Mouse (Mus musculus) adrenal gland, adult 8-10 months (tissue): ENCODE results near the gene Svs2. TPM values are rescaled to one million over a fixed set of nuclear protein-coding genes. Genes with fewer than 3 reads are reported as not detected.
"Not testable (repeated sequence)": the region's sequence is repeated elsewhere in the genome, so short reads cannot be mapped to it uniquely, and the experiment has no call there.

Experiments used
- DNase-seq: peaks from one replicate; pipeline ENCODE4 v3.0.0; 2022
- total RNA-seq, 4 experiments: library from RNA; stranded (reverse); gene quantifications; 2 replicates each; pipeline ENCODE4 v1.2.4; 2022

Svs2 gene
- not detected for total RNA-seq

GRCm38 (mm10) chr2:164238366-164238765 lies at the start of gene Svs2:
Gene Svs2, minus strand, starts transcription at chr2:164238466.
- DNase-seq: no peak

GRCm38 (mm10) chr2:164278359-164278758 lies 40.1 kb upstream of the Svs2 start, which contains the start of gene Svs4:
Gene Svs4, minus strand, starts transcription at chr2:164278459.
- no peak for DNase-seq

GRCm38 (mm10) chr2:164256540-164256939 lies 18.3 kb upstream of the Svs2 start, which contains the start of gene Svs3b:
Gene Svs3b, minus strand, starts transcription at chr2:164256640.
- DNase-seq: not testable (repeated sequence)

DNA sequence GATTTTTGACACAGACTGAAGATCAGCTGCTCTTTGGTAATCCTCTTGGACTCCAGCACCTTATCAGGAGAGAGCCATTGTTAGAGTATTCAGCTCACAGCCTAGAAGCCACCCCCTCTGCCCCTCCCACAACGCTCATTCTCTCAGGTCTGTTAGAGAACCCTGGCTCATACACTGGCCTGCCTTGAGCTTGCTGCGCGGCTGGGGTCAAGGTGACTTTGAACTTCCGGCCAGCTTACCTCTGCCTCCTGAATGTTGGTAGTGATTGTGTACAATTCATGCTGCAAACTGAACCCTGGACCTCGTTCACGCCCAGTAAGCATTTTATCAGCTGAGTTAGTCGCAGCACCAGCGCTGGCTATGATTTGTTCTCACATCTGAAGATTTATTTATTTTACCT lies 5.6 kb downstream of the Svs2 start:
- DNase-seq: no peak

DNA sequence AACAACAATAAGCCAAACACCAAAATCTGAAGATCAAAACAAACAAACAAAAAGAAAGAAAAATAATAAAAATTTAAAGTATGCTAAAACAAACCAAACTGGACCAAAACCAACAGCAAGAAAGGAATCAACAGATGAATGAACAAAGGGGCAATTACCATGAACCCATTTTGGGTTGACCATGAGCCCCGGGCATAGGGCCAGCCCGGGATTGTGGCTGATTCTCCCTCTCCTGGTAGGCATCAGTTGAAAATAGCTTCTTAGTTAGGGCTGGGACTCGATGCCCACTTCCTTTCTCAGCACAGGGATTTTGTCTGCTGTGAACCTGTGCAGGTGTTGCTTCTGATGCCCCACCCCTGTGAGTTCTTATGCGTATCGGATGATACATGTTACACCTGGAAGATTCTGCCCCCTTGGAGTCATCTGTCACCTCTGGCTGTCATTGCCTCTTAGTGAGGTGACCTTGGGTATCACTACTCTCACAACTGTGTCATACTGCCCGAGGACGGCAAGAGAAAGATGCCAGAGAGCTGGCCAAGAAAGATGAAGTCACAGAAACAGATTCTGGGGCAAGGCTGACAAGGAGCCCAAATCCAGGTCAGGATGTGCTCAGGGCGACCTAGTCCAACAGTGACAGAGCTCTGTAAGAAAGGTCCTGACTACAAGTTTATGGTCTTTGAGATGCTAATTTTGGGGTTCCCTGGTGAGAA lies 9.8 kb downstream of the Svs2 start:
- peak; percentile 48 for DNase-seq

DNA sequence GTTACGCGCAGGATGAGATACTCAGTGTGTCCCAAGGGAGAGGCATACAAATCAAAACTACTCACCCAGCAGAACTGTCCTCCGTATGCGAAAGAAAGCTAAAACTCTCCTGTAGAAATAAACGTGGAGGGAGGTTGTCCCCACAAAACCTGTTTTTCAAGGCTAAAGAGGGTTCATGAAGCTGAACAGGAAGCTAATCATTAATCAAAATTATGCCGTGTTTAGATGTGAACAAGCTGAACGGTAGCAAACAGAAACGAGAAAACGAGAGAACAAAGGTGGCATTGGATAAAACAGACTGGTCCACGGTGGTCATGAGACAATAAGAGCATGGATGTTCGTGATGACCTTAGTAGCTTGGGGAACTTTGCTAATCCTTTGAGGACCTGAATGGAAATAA lies 16.7 kb downstream of the Svs2 start, which contains the start of gene Wfdc15b:
Gene Wfdc15b, minus strand, starts transcription at position 139 of the 400 bp plus-strand sequence.
- DNase-seq: no peak

- no peak for DNase-seq
Observed at GRCm38 (mm10) chr2:164219295-164219694, 19.0 kb downstream of the Svs2 start.

DNA sequence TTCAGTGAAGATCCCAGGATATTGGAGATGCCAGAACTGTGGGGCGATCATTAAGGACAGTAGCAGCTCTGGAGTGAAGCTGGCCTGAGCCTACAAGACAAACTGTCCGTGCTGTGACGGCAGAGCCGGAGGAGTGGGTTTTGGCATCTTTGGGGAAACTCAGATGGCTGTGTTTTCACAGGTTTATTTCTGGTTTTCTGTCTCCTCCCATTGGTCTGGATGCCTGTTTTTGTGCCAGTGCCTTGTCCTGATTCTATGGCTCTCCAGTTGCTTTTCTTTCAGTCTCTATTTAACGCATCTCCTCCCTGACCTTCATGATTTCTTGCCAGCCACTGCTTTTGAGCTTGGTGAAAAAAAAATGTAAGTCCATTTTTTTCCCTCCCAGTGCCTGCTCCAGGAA lies 25.6 kb downstream of the Svs2 start:
- no peak for DNase-seq

DNA sequence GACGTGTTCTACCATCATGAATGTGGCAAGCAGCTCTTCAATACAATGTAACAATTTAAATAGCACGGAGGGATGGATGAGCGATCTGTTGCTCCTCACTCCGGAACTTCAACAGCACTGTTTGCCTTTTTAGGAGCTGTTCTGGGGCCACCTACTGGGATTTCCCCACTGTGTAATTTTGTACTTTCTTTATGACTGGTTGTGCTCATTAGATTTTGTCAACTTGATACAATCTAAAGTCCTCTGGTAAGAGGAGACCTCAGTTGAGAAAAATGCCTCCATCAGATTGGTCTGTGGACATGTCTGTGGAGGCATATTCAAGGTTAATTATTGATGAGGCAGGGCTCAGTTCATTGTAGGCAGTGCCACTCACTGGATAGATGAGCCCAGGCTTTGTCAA lies 27.4 kb downstream of the Svs2 start:
- DNase-seq: no peak

DNA sequence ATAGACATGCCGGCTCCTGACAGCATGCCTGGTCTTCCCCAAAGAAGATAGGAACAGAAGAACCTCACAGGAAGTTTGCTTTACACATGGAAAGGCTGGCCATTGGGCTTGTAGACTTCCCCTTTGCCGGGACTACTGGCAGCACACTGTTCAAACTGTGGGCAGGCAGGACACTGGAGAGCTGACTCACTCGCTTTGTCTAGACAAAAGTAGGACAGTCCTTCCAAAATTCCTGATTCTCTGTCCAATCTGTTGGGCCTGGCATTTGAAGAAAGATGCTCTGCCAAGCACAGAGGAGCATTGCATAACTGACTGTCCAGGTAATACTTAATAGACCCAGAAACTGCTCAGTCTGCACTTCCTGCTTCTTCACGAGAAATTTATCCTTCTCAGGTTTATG lies 31.6 kb downstream of the Svs2 start:
- DNase-seq: no peak

- DNase-seq: not testable (repeated sequence)
Observed at GRCm38 (mm10) chr2:164206011-164206410, 32.3 kb downstream of the Svs2 start.

DNA sequence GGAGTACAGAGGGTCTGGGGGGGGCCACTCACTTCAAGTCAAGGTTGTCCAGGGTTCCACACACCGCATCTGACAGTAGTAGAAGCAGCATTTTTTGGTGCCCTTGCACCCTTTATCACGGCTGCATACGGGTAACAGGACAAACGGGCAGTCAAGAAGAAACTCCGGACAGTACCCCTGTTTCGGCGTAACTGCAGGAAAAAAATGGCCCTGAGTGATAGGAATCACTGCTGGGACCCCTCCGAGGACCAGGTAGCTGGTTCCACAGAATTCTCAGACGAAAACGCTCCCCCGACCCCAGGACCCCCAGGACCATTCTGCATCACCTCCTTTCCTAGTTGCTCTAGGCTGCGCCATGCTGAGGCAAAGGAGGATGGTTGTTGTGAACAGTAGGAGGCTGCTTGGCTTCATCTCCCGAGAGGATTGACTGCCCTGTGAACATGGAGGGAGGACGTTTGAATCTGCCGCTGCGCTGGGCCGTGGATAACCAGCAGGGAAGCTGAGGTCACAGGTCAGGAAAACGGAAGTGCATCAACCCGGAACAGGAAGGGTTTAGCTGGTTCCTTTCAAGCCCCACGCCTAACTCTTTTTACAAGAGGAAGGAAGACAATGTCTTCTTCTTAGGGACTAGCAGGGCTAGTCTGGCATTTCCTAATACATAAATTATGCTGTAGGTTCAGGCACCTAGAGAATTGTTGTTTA lies 38.5 kb downstream of the Svs2 start, which contains the start of gene Wfdc15a:
Gene Wfdc15a, minus strand, starts transcription at position 505 of the 702 bp plus-strand sequence.
- DNase-seq: no peak

DNA sequence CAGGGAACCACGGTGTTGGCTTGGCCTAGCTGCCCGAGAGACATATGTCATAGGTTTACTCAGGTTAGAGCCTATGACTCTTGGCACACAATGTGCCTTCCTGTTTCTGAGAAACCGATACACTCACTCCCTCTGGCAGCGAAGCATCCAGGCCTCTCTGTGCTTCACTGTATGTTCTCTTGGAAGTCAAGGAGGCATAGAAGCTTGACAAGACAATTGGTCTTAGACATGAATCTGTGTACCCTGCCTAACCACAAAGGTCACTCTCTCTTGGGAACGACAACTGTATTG lies 41.6 kb downstream of the Svs2 start:
- no peak for DNase-seq

- DNase-seq: peak; percentile 26
Observed at GRCm38 (mm10) chr2:164195971-164196699, 42.1 kb downstream of the Svs2 start.

DNA sequence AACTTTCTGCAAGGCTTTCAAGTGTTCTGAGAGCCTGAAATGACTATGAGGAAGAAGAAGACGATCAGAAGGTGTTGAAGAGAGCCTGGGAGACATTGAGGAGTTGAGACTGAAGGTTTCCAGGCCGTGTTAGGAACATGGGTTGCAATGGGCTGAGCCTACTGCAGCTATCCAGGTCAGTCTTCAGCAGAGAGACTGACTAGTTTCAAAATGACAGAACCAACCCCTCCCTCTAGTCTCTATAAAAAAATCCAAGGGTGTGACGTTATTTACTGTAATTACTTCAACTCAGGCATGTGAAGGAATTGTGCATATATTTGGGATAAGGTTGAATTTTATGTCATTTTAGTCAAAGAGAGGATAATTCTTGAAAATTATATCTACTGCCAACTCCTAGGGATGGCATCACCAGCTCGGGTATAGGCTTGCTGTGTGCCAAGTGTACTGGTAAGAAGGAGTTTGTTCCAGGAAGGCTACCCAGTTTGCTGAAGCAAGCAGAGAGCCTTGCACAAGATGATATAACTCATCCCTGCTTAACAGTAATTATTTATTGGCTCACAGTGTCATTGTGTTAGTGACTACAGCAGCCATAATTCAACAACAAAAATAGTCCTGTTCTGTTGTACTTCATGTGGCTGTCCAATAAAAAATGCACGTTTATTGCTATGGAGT lies 43.2 kb downstream of the Svs2 start:
- DNase-seq: peak; percentile 55

- no peak for DNase-seq
Observed at GRCm38 (mm10) chr2:164192279-164192678, 46.0 kb downstream of the Svs2 start.

GRCm38 (mm10) chr2:164190576-164190975 lies 47.7 kb downstream of the Svs2 start, which contains the start of gene Wfdc12:
Gene Wfdc12, minus strand, starts transcription at chr2:164190608.
- DNase-seq: no peak

DNA sequence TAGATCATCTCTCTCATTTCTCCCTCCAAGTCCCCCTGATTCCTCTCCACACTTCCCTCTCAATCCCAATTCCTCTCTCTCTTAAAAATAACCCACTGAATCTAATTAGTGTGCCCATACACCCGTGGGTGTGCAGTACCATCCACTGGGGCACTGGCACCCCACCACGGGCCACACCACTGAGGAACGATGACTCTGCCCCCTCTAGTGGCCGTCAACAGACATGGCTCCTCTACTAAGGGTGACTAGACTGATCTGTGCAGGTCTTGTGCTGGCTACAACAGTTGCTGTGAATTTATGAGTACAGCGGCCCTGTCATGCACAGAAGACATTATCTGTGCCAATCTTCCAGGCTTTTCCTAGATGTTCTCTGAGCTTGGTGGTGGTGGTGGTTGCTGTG lies 49.5 kb downstream of the Svs2 start:
- DNase-seq: no peak
